Mouse (Mus musculus) kidney, adult 18-20 months (tissue): ENCODE data around the gene Kat6b.

Experiments used
- DNase-seq: peaks from one replicate; pipeline ENCODE4 v3.0.0; 2021

Kat6b gene

GRCm38 (mm10) chr14:21561396-21562065, 80.3 kb downstream of the Kat6b start:
- no peak for DNase-seq

- no peak for DNase-seq
Observed at GRCm38 (mm10) chr14:21563584-21564118, 82.4 kb downstream of the Kat6b start.

GRCm38 (mm10) chr14:21565541-21566353, 84.5 kb downstream of the Kat6b start:
- DNase-seq: no peak

- DNase-seq: no peak
Observed at GRCm38 (mm10) chr14:21567293-21567984, 86.2 kb downstream of the Kat6b start.

- no peak for DNase-seq
Observed at GRCm38 (mm10) chr14:21568821-21569220, 87.6 kb downstream of the Kat6b start.

- DNase-seq: no peak
Observed at GRCm38 (mm10) chr14:21574686-21575309, 93.6 kb downstream of the Kat6b start.

GRCm38 (mm10) chr14:21576867-21577266, 95.6 kb downstream of the Kat6b start:
- no peak for DNase-seq

- DNase-seq: peak; percentile 32
Observed at GRCm38 (mm10) chr14:21581198-21581597, 100.0 kb downstream of the Kat6b start.

GRCm38 (mm10) chr14:21582301-21582700, 101.1 kb downstream of the Kat6b start:
- no peak for DNase-seq

GRCm38 (mm10) chr14:21583051-21583450, 101.8 kb downstream of the Kat6b start:
- DNase-seq: no peak

GRCm38 (mm10) chr14:21583868-21584267, 102.6 kb downstream of the Kat6b start:
- no peak for DNase-seq

GRCm38 (mm10) chr14:21584468-21585135, 103.4 kb downstream of the Kat6b start:
- no peak for DNase-seq

- no peak for DNase-seq
Observed at GRCm38 (mm10) chr14:21585491-21586251, 104.4 kb downstream of the Kat6b start.

- DNase-seq: no peak
Observed at GRCm38 (mm10) chr14:21586481-21587118, 105.4 kb downstream of the Kat6b start.

- no peak for DNase-seq
Observed at GRCm38 (mm10) chr14:21587931-21588330, 106.7 kb downstream of the Kat6b start.

- no peak for DNase-seq
Observed at GRCm38 (mm10) chr14:21589620-21590019, 108.4 kb downstream of the Kat6b start.

GRCm38 (mm10) chr14:21590205-21590604, 109.0 kb downstream of the Kat6b start:
- no peak for DNase-seq

- no peak for DNase-seq
Observed at GRCm38 (mm10) chr14:21592152-21592551, 110.9 kb downstream of the Kat6b start.

- DNase-seq: no peak
Observed at GRCm38 (mm10) chr14:21592985-21593750, 111.9 kb downstream of the Kat6b start.
